In genomic region chr1:191955101-191955500, GRCm38 (mm10) we compare ENCODE assay signal across 8 mouse cellular contexts. TPM values are rescaled to one million over a fixed set of nuclear protein-coding genes. Genes with fewer than 3 reads are reported as not detected.
DNase-seq lines count a peak whose midpoint lies in the region; ATAC-seq lines count a peak whose summit lies in the region.

No protein-coding gene starts in this region.

- DNase-seq in CD4-positive helper T cell, adult 2 months (ENCODE audit: low read depth, low spot score): peak; percentile 48
- DNase-seq in R1 (ENCODE audit: low read depth, low spot score): peak; percentile 21
- peak; percentile 50 for DNase-seq in heart, postnatal 25 days (ENCODE audit: low spot score)
- peak; percentile 70 to 79 for DNase-seq in lung, adult 18-20 months
- no peak for DNase-seq in left cerebral cortex, postnatal 4 days
- DNase-seq in cerebellum, adult 9-11 months: no peak
- DNase-seq in adrenal gland, postnatal 25 days: no peak

- no peak for ATAC-seq in erythroblast, adult 5-6 weeks (replicated peaks; ENCODE audit: low FRiP score, poor library complexity, severe bottlenecking)

- intact Hi-C loops in heart, postnatal 25 days (cut with DNase I): no loop called here
- intact Hi-C loops in left cerebral cortex, postnatal 4 days (cut with DNase I): no loop called here

RNA-seq across cellular contexts. Expression of gene Rd3, which starts 22.1 kb away (rescaled TPM):
- under 1 TPM; 0.28 to 0.31 TPM for total RNA-seq in heart, postnatal 25 days (2021)
- not detected in 2 replicates for total RNA-seq in erythroblast, adult 5-6 weeks (2015; ENCODE audit: low replicate concordance)
- total RNA-seq in erythroblast, adult 5-6 weeks (2017; ENCODE audit: low replicate concordance): 0.26 TPM in 1 of 2 replicates, not detected in the other
- total RNA-seq in left cerebral cortex, postnatal 4 days (2021): under 1 TPM; 0.56 TPM
- 0.30 TPM in 1 of 2 replicates, not detected in the other for total RNA-seq in adrenal gland, postnatal 25 days (2021)

RNA-seq across cellular contexts. Expression of gene Slc30a1, which starts 48.5 kb away (rescaled TPM):
- 10 to 100 TPM; 18.4 to 25.6 TPM for total RNA-seq in heart, postnatal 25 days (2021)
- total RNA-seq in erythroblast, adult 5-6 weeks (2015; ENCODE audit: low replicate concordance): 21.1 and 24.0 TPM in 2 replicates
- total RNA-seq in erythroblast, adult 5-6 weeks (2017; ENCODE audit: low replicate concordance): 30.1 and 42.1 TPM in 2 replicates
- 10 to 100 TPM; 24.2 to 27.0 TPM for total RNA-seq in left cerebral cortex, postnatal 4 days (2021)
- 19.8 and 22.0 TPM in 2 replicates for total RNA-seq in adrenal gland, postnatal 25 days (2021)

Comparison
In these comparisons a context has a peak if more than half of its experiments do, and no peak if none do; other contexts are left out.
1. DNase-seq: peak in CD4-positive helper T cell, adult 2 months (single experiment), R1 (single experiment), heart, postnatal 25 days (single experiment) and lung, adult 18-20 months (2 of 2); none in left cerebral cortex, postnatal 4 days (single experiment), cerebellum, adult 9-11 months (single experiment) and adrenal gland, postnatal 25 days (single experiment).